Mouse (Mus musculus) forebrain, embryonic 15.5 days (tissue): ENCODE measurements at regions not wholly inside any gene's neighbourhood (a gene's known extent, or its start where the extent isn't known, plus 50 kb on each side); places are given as distances from the start of the nearest gene placed in this dataset.

ENCODE experiments used
- ATAC-seq: fragments of 200-750 bp; cut with Nextera tagmentation; replicated peaks from 2 replicates; pipeline ENCODE4 v1.8.0; 2017; ENCODE audit warnings: mild to moderate bottlenecking, moderate TSS enrichment, moderate library complexity
- H3K27ac ChIP-seq: fragments of 300-500 bp; sonication (generic); replicated peaks from 2 replicates; pipeline ENCODE4 v1.5.1; 2015; ENCODE audit warnings: mild to moderate bottlenecking, inconsistent platforms
- H3K27me3 ChIP-seq: fragments of 300-500 bp; sonication (generic); 2 replicates; pipeline ENCODE4 v1.6.1; 2015; ENCODE audit warnings: inconsistent platforms
- H3K36me3 ChIP-seq: fragments of 300-500 bp; sonication (generic); 2 replicates; pipeline ENCODE4 v1.6.1; 2015; ENCODE audit warnings: mild to moderate bottlenecking, inconsistent platforms
- H3K4me1 ChIP-seq: fragments of 300-500 bp; sonication (generic); 2 replicates; pipeline ENCODE4 v1.6.1; 2015; ENCODE audit warnings: inconsistent platforms
- H3K4me2 ChIP-seq: fragments of 300-500 bp; sonication (generic); replicated peaks from 2 replicates; pipeline ENCODE4 v1.6.1; 2015; ENCODE audit warnings: mild to moderate bottlenecking, inconsistent platforms
- H3K4me3 ChIP-seq: fragments of 300-500 bp; sonication (generic); 2 replicates; pipeline ENCODE4 v1.5.1; 2015; ENCODE audit warnings: mild to moderate bottlenecking, inconsistent platforms
- H3K9ac ChIP-seq: fragments of 300-500 bp; sonication (generic); replicated peaks from 2 replicates; pipeline ENCODE4 v1.6.1; 2015; ENCODE audit warnings: mild to moderate bottlenecking, inconsistent platforms
- H3K9me3 ChIP-seq: fragments of 300-500 bp; sonication (generic); 2 replicates; pipeline ENCODE4 v1.6.1; 2016; ENCODE audit warnings: inconsistent platforms
- WGBS: fragments of 180-500 bp; shearing (Covaris S2); methylation state at CpG from one replicate; pipeline ENCODE4 v1.1.7; 2015; ENCODE audit warnings: mixed read lengths; 5-methylcytosine and 5-hydroxymethylcytosine counted together

- Histone ChIP-seq H3K27ac (no peak overlapping the region), H3K9me3 (no peaks in the 10 kb centered on the region), H3K36me3 (no peaks in the 10 kb centered on the region), H3K4me2 (no peak overlapping the region), H3K4me3 (no peak overlapping the region), H3K4me1 (no peaks in the 10 kb centered on the region), H3K9ac (no peak overlapping the region), H3K27me3 (no peaks in the 10 kb centered on the region)
- ATAC-seq = no peak
- 35% methylated on average over 1 of the region's 1 CpGs for WGBS
These were observed 197.4 kb downstream of the Meis1 start for GRCm38 (mm10) chr11:18821384-18821783.

DNA sequence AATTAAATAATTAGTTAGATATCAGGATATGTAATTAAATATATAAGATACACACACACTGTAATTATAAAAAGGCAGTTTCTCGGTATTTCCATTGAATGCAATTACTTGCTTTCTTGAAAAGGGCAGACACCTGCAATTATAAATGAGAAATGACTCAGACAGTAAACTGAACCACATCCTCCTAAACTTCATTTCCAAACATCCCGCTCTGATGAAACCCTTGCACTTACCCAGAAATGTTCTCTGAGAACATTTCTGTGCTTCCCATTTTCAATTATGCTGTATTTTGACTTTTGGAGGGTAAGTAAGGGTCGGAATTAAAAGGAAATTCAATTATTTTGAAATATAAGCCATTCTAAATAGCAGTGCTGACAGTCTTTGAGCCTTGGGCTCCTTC is 204.7 kb downstream of the Meis1 start:
- Histone ChIP-seq H3K4me3 (no peak overlapping the region), H3K27ac (no peak overlapping the region), H3K4me1 (no peaks in the 10 kb centered on the region), H3K4me2 (no peak overlapping the region), H3K36me3 (no peaks in the 10 kb centered on the region), H3K27me3 (no peaks in the 10 kb centered on the region), H3K9me3 (no peaks in the 10 kb centered on the region), H3K9ac (no peak overlapping the region)
- no peak for ATAC-seq
- 90% methylated on average over 3 of the region's 3 CpGs for WGBS

DNA sequence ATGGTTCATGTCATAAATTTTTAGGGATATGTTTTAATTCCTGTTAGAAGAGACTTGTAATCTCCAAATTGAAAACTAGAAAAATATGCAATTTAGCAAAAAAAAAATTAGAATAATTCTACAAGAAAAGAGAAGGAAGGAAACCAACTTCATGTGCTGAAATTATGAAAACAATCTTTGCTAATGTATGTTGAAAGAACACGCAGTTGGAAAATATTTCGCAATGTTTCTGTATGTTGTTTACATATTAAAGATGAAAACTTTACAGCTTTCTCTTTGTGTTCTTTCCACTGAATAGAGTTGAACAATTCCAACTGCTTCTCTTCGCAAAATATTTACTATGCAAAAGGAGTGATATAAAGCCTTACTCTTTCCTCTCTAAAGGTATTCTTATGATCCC is 251.3 kb downstream of the Meis1 start:
- no peak overlapping the region for H3K9ac ChIP-seq
- no peak overlapping the region for H3K4me3 ChIP-seq
- no peaks in the 10 kb centered on the region for H3K4me1 ChIP-seq
- H3K27me3 ChIP-seq = no peaks in the 10 kb centered on the region
- no peak overlapping the region for H3K27ac ChIP-seq
- ATAC-seq = no peak
- WGBS = 97% methylated on average over 3 of the region's 3 CpGs
- no peaks in the 10 kb centered on the region for H3K9me3 ChIP-seq
- no peak overlapping the region for H3K4me2 ChIP-seq
- no peaks in the 10 kb centered on the region for H3K36me3 ChIP-seq

- ATAC-seq = no peak
- Histone ChIP-seq H3K4me3 (no peak overlapping the region), H3K9me3 (no peaks in the 10 kb centered on the region), H3K27ac (no peak overlapping the region), H3K4me2 (no peak overlapping the region), H3K4me1 (no peaks in the 10 kb centered on the region), H3K36me3 (no peaks in the 10 kb centered on the region), H3K27me3 (no peaks in the 10 kb centered on the region), H3K9ac (no peak overlapping the region)
- WGBS = 56% methylated on average over 6 of the region's 6 CpGs
These were observed 252.2 kb downstream of the Meis1 start for GRCm38 (mm10) chr11:18766458-18767016.

DNA sequence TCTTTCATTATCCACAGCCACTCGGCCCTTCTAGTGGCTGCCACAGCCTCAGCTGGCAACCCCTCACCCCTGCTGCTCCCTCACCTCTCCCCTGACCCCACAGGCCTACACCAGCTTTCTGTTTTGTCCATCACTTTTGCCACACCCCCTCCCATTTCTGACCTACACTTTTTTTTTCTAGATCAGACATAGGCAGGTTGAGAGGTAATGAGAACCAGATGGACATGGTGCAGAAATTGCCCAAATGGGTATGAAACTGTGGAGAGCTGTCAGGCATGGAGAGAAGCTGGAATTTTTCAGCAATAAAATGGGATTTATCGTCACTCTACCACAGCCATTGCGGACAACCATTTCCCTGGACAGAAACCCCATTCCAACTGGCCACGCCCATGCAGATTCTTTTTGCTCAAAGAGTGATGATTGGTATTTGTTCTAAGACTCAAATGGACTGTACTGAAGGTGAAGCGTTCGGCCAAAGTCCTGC is 260.2 kb downstream of the Meis1 start:
- Histone ChIP-seq H3K9ac (no peak overlapping the region), H3K4me3 (no peak overlapping the region), H3K9me3 (no peaks in the 10 kb centered on the region), H3K27ac (no peak overlapping the region), H3K36me3 (no peaks in the 10 kb centered on the region), H3K4me1 (peaks cover 25% of the 10 kb centered on the region), H3K27me3 (peaks cover 6% of the 10 kb centered on the region; the same call in 1 of the 2 replicates), H3K4me2 (no peak overlapping the region)
- WGBS = 81% methylated on average over 6 of the region's 6 CpGs
- no peak for ATAC-seq

- WGBS = 10% methylated on average over 1 of the region's 1 CpGs
- H3K4me3 ChIP-seq = no peak overlapping the region
- ATAC-seq = no peak
- no peak overlapping the region for H3K4me2 ChIP-seq
- H3K27ac ChIP-seq = no peak overlapping the region
- no peaks in the 10 kb centered on the region for H3K9me3 ChIP-seq
- H3K27me3 ChIP-seq = peaks cover 9% of the 10 kb centered on the region; the same call in 1 of the 2 replicates
- H3K36me3 ChIP-seq = no peaks in the 10 kb centered on the region
- peaks cover 37% of the 10 kb centered on the region for H3K4me1 ChIP-seq
- no peak overlapping the region for H3K9ac ChIP-seq
These were observed 262.2 kb downstream of the Meis1 start for GRCm38 (mm10) chr11:18756576-18756975.

GRCm38 (mm10) chr11:18754732-18755525 is 263.9 kb downstream of the Meis1 start:
- H3K27me3 ChIP-seq = peaks cover 9% of the 10 kb centered on the region; the same call in 1 of the 2 replicates
- H3K4me1 ChIP-seq = peaks cover 52% of the 10 kb centered on the region
- no peak overlapping the region; the same call in 1 of the 2 replicates for H3K4me2 ChIP-seq
- no peak overlapping the region for H3K9ac ChIP-seq
- no peak for ATAC-seq
- no peaks in the 10 kb centered on the region for H3K9me3 ChIP-seq
- H3K4me3 ChIP-seq = no peak overlapping the region
- H3K36me3 ChIP-seq = no peaks in the 10 kb centered on the region
- no peak overlapping the region for H3K27ac ChIP-seq
- WGBS = 36% methylated on average over 9 of the region's 9 CpGs

- WGBS = 37% methylated on average over 9 of the region's 9 CpGs
- peaks cover 61% of the 10 kb centered on the region for H3K4me1 ChIP-seq
- H3K4me3 ChIP-seq = no peak overlapping the region
- H3K4me2 ChIP-seq = no peak overlapping the region
- no peaks in the 10 kb centered on the region for H3K9me3 ChIP-seq
- no peak overlapping the region for H3K27ac ChIP-seq
- peaks cover 9% of the 10 kb centered on the region; the same call in 1 of the 2 replicates for H3K27me3 ChIP-seq
- no peak overlapping the region for H3K9ac ChIP-seq
- no peak for ATAC-seq
- H3K36me3 ChIP-seq = no peaks in the 10 kb centered on the region
These were observed 264.9 kb downstream of the Meis1 start for GRCm38 (mm10) chr11:18753856-18754255.

- ATAC-seq = no peak
- H3K4me2 ChIP-seq = no peak overlapping the region
These were observed 265.5 kb downstream of the Meis1 start for GRCm38 (mm10) chr11:18753246-18753645.

DNA sequence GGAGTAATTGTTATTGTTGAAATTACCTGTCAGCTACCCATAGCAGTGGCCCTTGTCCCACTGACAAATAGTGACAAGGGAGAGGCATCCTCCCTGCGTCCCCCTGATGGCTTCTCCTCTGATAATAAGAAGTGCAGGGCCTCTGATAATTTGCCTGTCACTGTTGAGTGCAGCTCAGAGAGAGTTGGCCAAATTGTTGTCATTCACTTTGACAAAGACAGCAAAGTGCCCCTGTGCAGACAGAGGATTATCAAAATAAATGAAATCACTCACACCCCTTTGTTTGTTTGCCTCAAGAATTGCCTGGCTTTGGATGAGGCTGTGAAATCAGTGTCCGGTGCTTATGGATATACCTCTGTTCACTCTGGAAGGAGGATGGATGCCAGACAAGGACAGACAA is 266.3 kb downstream of the Meis1 start:
- Histone ChIP-seq H3K4me1 (peaks cover 73% of the 10 kb centered on the region), H3K27ac (no peak overlapping the region), H3K27me3 (peaks cover 9% of the 10 kb centered on the region; the same call in 1 of the 2 replicates), H3K9ac (no peak overlapping the region), H3K9me3 (no peaks in the 10 kb centered on the region), H3K4me2 (no peak overlapping the region), H3K36me3 (no peaks in the 10 kb centered on the region), H3K4me3 (no peak overlapping the region)
- no peak for ATAC-seq
- 23% methylated on average over 2 of the region's 2 CpGs for WGBS

More at GRCm38 (mm10) chr11:18753246-18753645, 265.5 kb downstream of the Meis1 start:
- Histone ChIP-seq H3K36me3 (no peaks in the 10 kb centered on the region), H3K9me3 (no peaks in the 10 kb centered on the region), H3K4me3 (no peak overlapping the region), H3K4me1 (peaks cover 67% of the 10 kb centered on the region), H3K27me3 (peaks cover 9% of the 10 kb centered on the region; the same call in 1 of the 2 replicates), H3K9ac (no peak overlapping the region), H3K27ac (no peak overlapping the region)
- 80% methylated on average over 1 of the region's 1 CpGs for WGBS

- H3K9ac ChIP-seq = peak overlapping the region; percentile 20; the same call in 1 of the 2 replicates
- 9% methylated on average over 20 of the region's 20 CpGs for WGBS
- peak; percentile 83 for ATAC-seq
These were observed 267.6 kb downstream of the Meis1 start for GRCm38 (mm10) chr11:18750911-18751841.

GRCm38 (mm10) chr11:18750080-18750375 is 268.8 kb downstream of the Meis1 start:
- ATAC-seq = no peak
- no peaks in the 10 kb centered on the region for H3K9me3 ChIP-seq
- H3K4me2 ChIP-seq = no peak overlapping the region
- no peak overlapping the region for H3K27ac ChIP-seq
- H3K4me3 ChIP-seq = no peak overlapping the region
- peaks cover 9% of the 10 kb centered on the region; the same call in 1 of the 2 replicates for H3K27me3 ChIP-seq
- no peak overlapping the region for H3K9ac ChIP-seq
- H3K4me1 ChIP-seq = peaks cover 63% of the 10 kb centered on the region
- H3K36me3 ChIP-seq = no peaks in the 10 kb centered on the region
- WGBS = 47% methylated on average over 2 of the region's 2 CpGs

More at GRCm38 (mm10) chr11:18750911-18751841, 267.6 kb downstream of the Meis1 start:
- H3K9me3 ChIP-seq = no peaks in the 10 kb centered on the region
- H3K4me1 ChIP-seq = peaks cover 67% of the 10 kb centered on the region
- peak overlapping the region; percentile 51; the same call in 1 of the 2 replicates for H3K27ac ChIP-seq
- H3K36me3 ChIP-seq = no peaks in the 10 kb centered on the region
- peak overlapping the region; percentile 44 for H3K4me2 ChIP-seq
- peak overlapping the region; percentile 24 for H3K4me3 ChIP-seq
- H3K27me3 ChIP-seq = peaks cover 9% of the 10 kb centered on the region; the same call in 1 of the 2 replicates
